Mouse (Mus musculus) lung, embryonic 15.5 days (tissue): Measurements from ENCODE around the gene Dusp10. TPM values are rescaled to one million over a fixed set of nuclear protein-coding genes. Genes with fewer than 3 reads are reported as not detected.

Experiments used
- ATAC-seq: fragments of 200-750 bp; cut with Nextera tagmentation; 2 replicates; pipeline ENCODE4 v1.8.0; 2017; ENCODE audit warnings: moderate number of reproducible peaks, borderline replicate concordance; ENCODE audit not compliant: low FRiP score, low TSS enrichment; ENCODE audit errors: extremely low read depth
- H3K27ac ChIP-seq: fragments of 300-500 bp; sonication (generic); 2 replicates; pipeline ENCODE4 v1.5.1; 2015; ENCODE audit warnings: moderate library complexity, mild to moderate bottlenecking, inconsistent platforms
- H3K27me3 ChIP-seq: fragments of 300-500 bp; sonication (generic); 2 replicates; pipeline ENCODE4 v1.6.1; 2015; ENCODE audit warnings: inconsistent platforms
- H3K36me3 ChIP-seq: fragments of 300-500 bp; sonication (generic); 2 replicates; pipeline ENCODE4 v1.6.1; 2015; ENCODE audit warnings: inconsistent platforms
- H3K4me1 ChIP-seq: fragments of 300-500 bp; sonication (generic); 2 replicates; pipeline ENCODE4 v1.6.1; 2015; ENCODE audit warnings: inconsistent platforms
- H3K4me2 ChIP-seq: fragments of 300-500 bp; sonication (generic); 2 replicates; pipeline ENCODE4 v1.6.1; 2015; ENCODE audit warnings: inconsistent platforms, mild to moderate bottlenecking, moderate library complexity
- H3K4me3 ChIP-seq: fragments of 300-500 bp; sonication (generic); 2 replicates; pipeline ENCODE4 v1.5.1; 2015; ENCODE audit warnings: mild to moderate bottlenecking, inconsistent platforms
- H3K9ac ChIP-seq: fragments of 300-500 bp; sonication (generic); 2 replicates; pipeline ENCODE4 v1.6.1; 2015; ENCODE audit warnings: inconsistent platforms
- H3K9me3 ChIP-seq: fragments of 300-500 bp; sonication (generic); 2 replicates; pipeline ENCODE4 v1.6.1; 2016; ENCODE audit warnings: inconsistent platforms
- WGBS: fragments of 180-500 bp; shearing (Covaris S2); methylation state at CpG from one replicate; pipeline ENCODE4 v1.1.7; 2015; 5-methylcytosine and 5-hydroxymethylcytosine counted together
- polyA plus RNA-seq: library from polyadenylated mRNA; unstranded; fragments of >200 nt; fragmentation: Nextera tagmentation; extraction: Ambion mirVana; gene quantifications from 2 replicates; pipeline ENCODE4 v1.2.1, GENCODE M21; 2015

Gene Dusp10
- polyA plus RNA-seq, 1 experiment from 2014 or later, result 7.8 TPM

DNA sequence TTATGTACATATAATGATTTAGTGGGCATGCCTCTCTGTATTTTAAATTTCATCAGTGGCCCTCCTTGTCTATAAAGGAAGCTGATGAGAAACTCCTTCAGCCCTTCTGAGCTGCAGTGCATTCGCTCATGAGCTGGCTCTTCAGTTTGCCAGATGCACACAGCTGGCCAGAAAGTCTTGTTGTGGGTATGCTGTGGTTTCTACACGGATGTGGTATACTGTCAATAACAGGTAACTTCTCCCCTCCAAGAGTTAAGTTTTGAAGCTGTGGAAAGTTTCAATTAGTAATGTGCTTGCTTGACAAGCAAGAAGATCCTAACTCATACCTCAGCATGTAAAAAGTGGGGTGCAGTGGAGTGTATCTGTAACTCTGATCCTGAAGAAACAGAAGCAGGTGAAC is 104.9 kb downstream of the Dusp10 start:
- H3K4me1 ChIP-seq, result no peaks in the 10 kb centered on the region
- no peak overlapping the region for H3K27ac ChIP-seq
- no peak overlapping the region for H3K4me2 ChIP-seq
- no peak overlapping the region for H3K9ac ChIP-seq
- no peak for ATAC-seq
- no peaks in the 10 kb centered on the region for H3K9me3 ChIP-seq
- no peaks in the 10 kb centered on the region for H3K36me3 ChIP-seq
- H3K27me3 ChIP-seq, result no peaks in the 10 kb centered on the region
- 69% methylated on average over 2 of the region's 2 CpGs for WGBS
- no peak overlapping the region for H3K4me3 ChIP-seq

DNA sequence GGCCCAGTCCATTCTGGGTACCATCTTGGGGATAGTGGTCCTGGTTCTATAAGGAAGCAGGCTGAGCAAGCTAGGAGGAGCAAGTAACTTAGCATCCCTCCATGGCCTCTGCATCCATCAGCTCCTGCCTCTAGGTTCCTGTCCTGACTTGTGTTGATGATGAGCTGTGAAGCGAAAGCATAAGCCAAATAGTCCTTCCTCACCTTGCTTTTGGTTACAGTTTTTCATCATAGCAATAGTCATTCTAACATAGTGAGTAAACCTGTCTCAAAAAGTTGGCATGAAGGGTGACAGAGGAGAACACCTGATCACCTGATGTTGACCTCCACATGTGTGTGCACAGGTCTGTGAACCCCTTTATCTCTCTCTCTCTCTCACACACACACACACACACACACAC is 105.5 kb downstream of the Dusp10 start:
- Histone ChIP-seq H3K4me2 (no peak overlapping the region), H3K27ac (no peak overlapping the region), H3K36me3 (no peaks in the 10 kb centered on the region), H3K4me3 (no peak overlapping the region), H3K9me3 (no peaks in the 10 kb centered on the region), H3K9ac (no peak overlapping the region), H3K27me3 (no peaks in the 10 kb centered on the region), H3K4me1 (no peaks in the 10 kb centered on the region)
- no peak for ATAC-seq
- 86% methylated on average over 1 of the region's 1 CpGs for WGBS

Other genes starting within 250 kb of the Dusp10 start
- 1.1 and 1.5 TPM in 2 replicates for gene 1700056E22Rik, start 21.0 kb downstream of the Dusp10 start, polyA plus RNA-seq